Mouse (Mus musculus) erythroblast, embryonic 14.5 days (primary cell): ENCODE measurements around the gene Osm. TPM values are rescaled to one million over a fixed set of nuclear protein-coding genes. Genes with fewer than 3 reads are reported as not detected.

Source experiments
- H3K27me3 ChIP-seq: 2 replicates; pipeline ENCODE4 v1.6.1; 2012; ENCODE audit warnings: inconsistent platforms; ENCODE audit not compliant: control insufficient read depth
- H3K36me3 ChIP-seq: 2 replicates; pipeline ENCODE4 v1.6.1; 2012; ENCODE audit warnings: mild to moderate bottlenecking, inconsistent platforms; ENCODE audit not compliant: control insufficient read depth
- H3K4me1 ChIP-seq: 2 replicates; pipeline ENCODE4 v1.6.1; 2012; ENCODE audit warnings: inconsistent platforms; ENCODE audit not compliant: control insufficient read depth
- H3K4me3 ChIP-seq: replicated peaks from 2 replicates; pipeline ENCODE3; 2012; ENCODE audit warnings: moderate library complexity, mild to moderate bottlenecking, inconsistent platforms
- H3K9me3 ChIP-seq: 2 replicates; pipeline ENCODE4 v1.6.1; 2012; ENCODE audit warnings: low read length, inconsistent platforms, mixed read lengths; ENCODE audit not compliant: control insufficient read depth
- GATA1 ChIP-seq: IDR thresholded peaks from 2 replicates; pipeline ENCODE4 v1.6.1; 2012; ENCODE audit warnings: low read length, inconsistent platforms, mixed read lengths
- TAL1 ChIP-seq: IDR thresholded peaks from 3 replicates; pipeline ENCODE4 v1.6.1; 2012; ENCODE audit warnings: low read length, inconsistent platforms, mixed read lengths
- polyA plus RNA-seq: library from polyadenylated mRNA; stranded (reverse); fragments of >175 nt; gene quantifications from 2 replicates; pipeline ENCODE4 v1.2.3, GENCODE M21; 2012

Gene Osm
- polyA plus RNA-seq, 1 experiment: 0.44 TPM

DNA sequence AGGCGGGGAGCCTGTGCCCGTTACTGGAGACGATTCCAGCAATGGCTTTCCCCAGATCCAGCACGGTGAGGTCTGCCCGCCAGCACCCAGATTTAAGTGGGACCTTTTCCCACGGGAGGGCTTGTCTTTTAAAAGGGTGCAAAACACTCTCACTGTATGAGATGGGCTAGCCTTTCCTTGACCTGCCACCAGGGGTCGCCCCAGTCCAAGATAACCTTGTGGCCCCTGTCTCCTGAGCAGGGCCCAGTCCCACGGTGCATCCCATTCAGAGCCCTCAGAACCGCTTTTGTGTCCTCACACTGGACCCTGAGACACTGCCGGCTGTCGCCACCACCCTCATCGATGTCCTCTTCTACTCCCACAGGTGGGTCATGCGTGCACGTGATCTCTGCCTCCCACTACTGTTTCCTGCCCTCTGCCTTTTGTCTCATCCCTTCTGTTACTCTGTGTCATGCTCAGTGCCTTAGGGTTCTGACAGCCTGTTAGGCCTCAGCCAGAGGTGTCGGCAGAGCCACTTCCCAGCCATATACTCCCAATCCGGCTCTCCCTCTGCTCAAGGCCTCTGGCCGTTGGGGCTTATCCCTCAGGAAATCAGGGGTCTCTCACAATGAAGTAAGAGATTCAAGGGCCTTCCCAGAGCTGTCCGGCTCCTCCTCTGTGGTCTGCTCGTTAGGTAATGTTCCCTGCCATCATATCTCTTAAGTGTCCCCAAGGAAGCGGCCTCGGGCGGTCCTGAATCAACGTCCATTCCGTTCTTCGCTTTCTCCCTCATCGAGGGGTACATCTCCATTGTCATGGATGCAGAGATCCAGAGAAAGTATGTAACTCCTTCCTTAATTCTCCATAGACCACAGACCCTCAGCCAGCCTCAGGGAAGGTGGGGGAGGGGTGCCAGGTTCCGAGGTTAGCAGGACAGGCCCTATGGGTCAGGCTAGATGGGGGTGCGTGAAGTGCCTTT, 15.5 kb upstream of the Osm start:
- no peak overlapping the region for H3K4me3 ChIP-seq
- TF ChIP-seq TAL1 (no peak), GATA1 (no peak)
- peaks cover 89% of the 10 kb centered on the region for H3K4me1 ChIP-seq
- H3K36me3 ChIP-seq: peaks cover 24% of the 10 kb centered on the region
- no peaks in the 10 kb centered on the region for H3K9me3 ChIP-seq
- peaks cover 23% of the 10 kb centered on the region for H3K27me3 ChIP-seq

DNA sequence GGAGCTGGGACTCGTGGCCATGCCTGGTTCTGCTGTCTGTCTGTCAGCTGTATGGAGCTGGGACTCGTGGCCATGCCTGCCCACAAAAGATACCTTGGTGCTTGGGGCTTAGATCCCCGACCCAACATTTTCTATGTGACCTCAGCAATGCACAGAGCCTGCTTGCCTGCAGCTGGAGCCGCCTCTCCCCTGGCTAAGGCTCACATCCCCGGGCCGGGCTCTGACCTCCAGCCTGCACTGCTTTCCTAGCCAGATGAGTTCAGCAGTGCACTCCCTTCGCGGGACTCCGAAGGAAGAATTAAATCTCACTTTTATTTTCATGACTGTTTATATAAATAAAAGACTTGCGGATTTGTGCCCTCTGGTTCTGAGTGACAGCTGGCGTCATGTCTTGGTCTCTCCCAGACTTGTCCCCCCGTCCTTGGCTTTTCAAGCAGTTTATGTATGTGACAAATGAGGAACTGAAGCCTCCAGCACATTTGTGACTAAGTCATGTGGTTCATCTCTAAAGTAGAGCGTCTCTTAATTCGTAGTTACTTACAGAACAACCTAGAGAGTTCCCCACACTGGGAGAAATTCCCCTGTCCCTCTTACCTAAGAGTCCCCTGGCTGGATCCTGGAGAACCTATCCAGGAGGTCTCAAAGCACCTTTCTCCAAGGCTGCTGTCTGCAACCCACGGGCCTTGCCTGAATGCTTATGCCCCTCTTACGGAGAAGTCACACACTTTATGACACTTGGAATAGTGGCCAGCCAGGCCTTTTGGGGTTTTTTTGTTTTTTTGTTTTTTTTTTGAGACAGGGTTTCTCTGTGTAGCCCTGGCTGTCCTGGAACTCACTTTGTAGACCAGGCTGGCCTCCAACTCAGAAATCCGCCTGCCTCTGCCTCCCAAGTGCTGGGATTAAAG, 13.9 kb upstream of the Osm start:
- Histone ChIP-seq H3K27me3 (peaks cover 23% of the 10 kb centered on the region), H3K36me3 (peaks cover 20% of the 10 kb centered on the region), H3K4me1 (peaks cover 98% of the 10 kb centered on the region), H3K9me3 (no peaks in the 10 kb centered on the region), H3K4me3 (no peak overlapping the region)
- TF ChIP-seq GATA1 (no peak), TAL1 (no peak)

DNA sequence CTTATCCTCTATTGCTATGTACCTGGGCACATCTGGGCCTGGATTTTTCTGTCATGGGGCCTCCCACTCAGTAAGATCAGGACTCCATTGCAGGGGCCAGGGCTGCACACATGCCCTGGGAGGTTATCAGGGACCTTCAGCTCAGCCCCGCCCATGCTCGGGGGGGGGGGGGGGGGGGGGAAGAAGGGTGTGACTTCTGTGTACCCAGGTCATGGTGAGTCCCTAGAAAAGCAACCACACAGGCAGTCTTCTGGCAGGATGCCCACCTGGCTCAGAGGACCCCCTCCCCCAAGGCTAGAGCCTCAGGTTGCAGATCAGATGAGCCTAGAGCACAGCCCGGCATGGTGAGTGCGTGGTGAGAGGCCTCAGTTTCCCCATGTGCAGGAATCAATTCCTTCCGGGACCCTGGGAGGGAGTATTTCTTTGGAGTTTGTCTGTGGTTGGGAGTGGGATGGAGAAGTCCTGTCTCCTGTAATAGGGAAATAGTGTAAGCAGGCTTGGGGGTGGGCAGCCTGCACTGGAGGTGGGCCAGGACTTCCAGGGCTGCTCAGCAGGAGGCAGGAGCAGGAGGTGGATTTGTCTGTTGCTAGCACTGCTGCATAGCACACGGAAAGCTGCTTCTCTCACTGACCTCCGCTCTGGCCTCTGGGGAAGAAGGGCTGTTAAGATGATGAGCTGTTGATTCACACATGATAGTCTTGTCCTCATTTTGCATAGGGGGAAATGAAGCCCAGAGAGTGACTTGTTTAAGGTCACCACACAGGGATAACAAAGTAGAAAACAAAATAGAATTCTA, 12.6 kb upstream of the Osm start:
- peaks cover 97% of the 10 kb centered on the region for H3K4me1 ChIP-seq
- peak overlapping the region; percentile 72 for H3K4me3 ChIP-seq
- peaks cover 33% of the 10 kb centered on the region for H3K36me3 ChIP-seq
- H3K9me3 ChIP-seq: no peaks in the 10 kb centered on the region
- TF ChIP-seq TAL1: peak; percentile 37; the same call in 1 of the 3 replicates
- TF ChIP-seq GATA1: 0 out of 2 replicates have a peak, but pooled peaks have one; percentile 29
- H3K27me3 ChIP-seq: peaks cover 17% of the 10 kb centered on the region

DNA sequence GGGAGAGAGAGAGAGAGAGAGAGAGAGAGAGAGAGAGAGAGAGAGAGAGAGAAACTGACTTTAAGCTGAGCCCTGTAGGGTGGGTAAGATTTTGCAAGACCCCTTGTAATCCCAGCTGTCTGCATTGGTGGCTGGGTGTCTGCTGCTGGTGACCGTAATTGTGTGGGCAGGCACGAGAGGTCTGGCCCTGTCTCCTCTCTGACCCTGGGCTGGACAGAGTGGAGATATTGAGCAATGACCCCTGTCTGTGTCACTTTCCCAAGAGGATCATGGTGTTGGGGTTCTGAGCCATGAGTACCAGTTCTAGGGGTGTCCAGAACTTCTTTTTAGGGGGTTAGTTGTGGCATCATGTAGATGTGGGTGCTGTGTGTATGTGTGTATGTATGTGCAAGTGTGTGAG, 12.0 kb upstream of the Osm start:
- Histone ChIP-seq H3K9me3 (no peaks in the 10 kb centered on the region), H3K4me1 (peaks cover 97% of the 10 kb centered on the region), H3K27me3 (peaks cover 11% of the 10 kb centered on the region), H3K36me3 (peaks cover 39% of the 10 kb centered on the region), H3K4me3 (peak overlapping the region; percentile 72)
- TF ChIP-seq GATA1 (no peak), TAL1 (no peak)

DNA sequence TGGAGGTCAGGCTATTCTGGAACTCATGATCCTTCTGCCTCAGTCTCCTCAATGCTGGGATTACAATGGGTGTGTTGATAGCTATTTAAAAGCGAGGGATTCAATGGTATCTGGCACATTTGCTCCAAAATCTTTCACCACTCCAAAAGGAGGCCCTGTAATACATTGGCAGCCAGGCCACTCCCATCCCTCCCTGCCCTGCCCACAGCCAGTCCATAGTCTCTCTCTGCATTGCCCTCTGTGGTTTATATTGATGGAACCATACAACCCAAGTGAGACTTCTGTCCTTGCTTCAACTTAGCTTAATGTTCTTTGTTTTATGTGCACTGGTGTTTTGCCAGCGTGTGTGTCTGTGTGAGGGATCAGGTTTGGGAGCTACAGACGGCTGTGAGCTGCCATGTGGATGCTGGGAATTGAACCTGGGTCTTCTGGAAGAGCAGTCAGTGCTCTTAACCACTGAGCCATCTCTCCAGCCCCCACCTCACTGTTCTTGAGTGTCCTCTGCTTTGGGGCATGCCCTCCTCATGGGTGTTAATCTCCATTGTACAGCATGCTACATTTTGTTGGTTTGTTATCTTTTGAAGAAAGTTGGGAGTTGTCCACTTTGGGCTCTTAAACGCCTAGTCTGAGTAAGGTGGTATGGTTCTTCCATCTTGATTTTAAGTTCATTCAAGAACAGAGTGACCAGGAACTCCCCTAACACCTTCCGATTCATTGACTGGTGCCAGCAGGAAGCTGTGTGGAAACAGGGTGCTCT, 9.5 kb upstream of the Osm start:
- Histone ChIP-seq H3K9me3 (no peaks in the 10 kb centered on the region), H3K4me3 (peak overlapping the region; percentile 50), H3K36me3 (peaks cover 61% of the 10 kb centered on the region), H3K4me1 (peaks cover 93% of the 10 kb centered on the region), H3K27me3 (no peaks in the 10 kb centered on the region)
- no peak for TF ChIP-seq GATA1
- no peak for TF ChIP-seq TAL1

DNA sequence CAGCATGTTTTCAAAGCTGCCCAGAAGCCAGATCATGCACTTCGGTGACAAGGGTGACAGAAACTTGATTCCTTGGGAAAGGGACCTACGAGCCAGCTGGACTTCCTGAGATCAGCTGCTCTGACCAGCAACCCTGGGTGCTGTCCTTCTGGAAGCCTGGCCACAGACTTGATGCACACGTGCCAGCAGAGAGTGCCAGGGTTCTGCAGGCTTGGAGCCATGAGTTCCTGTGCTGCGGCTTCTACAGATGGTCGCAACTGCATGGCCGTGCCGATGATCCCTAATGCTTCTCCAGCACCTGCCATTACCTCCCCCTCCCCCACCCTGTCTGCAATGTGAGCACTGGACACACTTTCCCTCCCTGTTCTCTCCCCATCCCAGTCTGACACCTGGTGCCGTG, 7.8 kb upstream of the Osm start:
- H3K4me3 ChIP-seq: no peak overlapping the region
- peaks cover 77% of the 10 kb centered on the region for H3K36me3 ChIP-seq
- no peaks in the 10 kb centered on the region for H3K9me3 ChIP-seq
- H3K27me3 ChIP-seq: no peaks in the 10 kb centered on the region
- peaks cover 88% of the 10 kb centered on the region for H3K4me1 ChIP-seq
- TF ChIP-seq GATA1: no peak
- no peak for TF ChIP-seq TAL1

DNA sequence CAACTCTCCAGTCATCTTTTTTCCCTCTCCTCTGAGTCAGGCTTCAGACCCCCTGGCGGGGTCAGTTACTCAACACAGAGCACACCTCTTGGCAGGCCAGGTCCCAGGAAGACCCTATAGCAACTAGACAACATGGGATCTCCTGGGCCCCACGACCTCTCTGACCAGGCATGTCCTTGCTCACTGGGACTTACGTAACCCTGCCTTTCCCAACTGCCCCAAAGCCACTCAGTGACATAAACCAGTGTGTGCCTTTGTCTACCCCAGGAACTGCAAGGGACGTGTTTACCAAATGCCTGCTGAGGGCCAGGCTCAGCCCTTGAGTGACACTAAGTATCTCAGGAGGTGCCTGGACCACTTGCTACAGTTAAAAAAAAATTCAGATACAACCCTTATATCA, 6.4 kb upstream of the Osm start:
- no peak overlapping the region for H3K4me3 ChIP-seq
- H3K9me3 ChIP-seq: no peaks in the 10 kb centered on the region
- peaks cover 85% of the 10 kb centered on the region for H3K4me1 ChIP-seq
- TF ChIP-seq GATA1 (no peak), TAL1 (no peak)
- peaks cover 86% of the 10 kb centered on the region for H3K36me3 ChIP-seq
- no peaks in the 10 kb centered on the region for H3K27me3 ChIP-seq

DNA sequence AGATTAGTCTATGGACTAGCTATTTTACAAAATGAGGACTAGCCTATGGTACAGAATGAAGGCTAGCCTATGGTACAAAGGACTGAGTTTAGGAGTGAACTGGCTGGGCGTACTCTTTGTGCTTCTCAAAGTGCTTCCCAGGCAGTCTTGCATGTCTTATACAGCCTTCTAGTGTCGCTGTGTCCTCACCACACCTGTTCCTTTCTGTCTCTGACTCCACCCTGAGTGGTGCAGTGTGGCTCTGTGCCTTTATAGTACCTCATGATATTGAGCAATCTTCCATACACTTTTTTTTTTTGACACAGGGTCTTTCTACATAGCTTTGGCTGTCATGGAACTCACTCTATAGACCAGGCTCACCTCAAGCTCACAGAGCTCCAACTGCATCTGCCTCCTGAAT, 4.8 kb upstream of the Osm start:
- peaks cover 84% of the 10 kb centered on the region for H3K4me1 ChIP-seq
- no peak overlapping the region for H3K4me3 ChIP-seq
- TF ChIP-seq GATA1 (no peak), TAL1 (no peak)
- H3K9me3 ChIP-seq: no peaks in the 10 kb centered on the region
- H3K36me3 ChIP-seq: peaks cover 73% of the 10 kb centered on the region
- H3K27me3 ChIP-seq: no peaks in the 10 kb centered on the region
